Mouse (Mus musculus): ENCODE measurements at regions not wholly inside any gene's neighbourhood (a gene's known extent, or its start where the extent isn't known, plus 50 kb on each side); places are given as distances from the start of the nearest gene placed in this dataset.

GRCm38 (mm10) chr4:54161337-54161993 is 335.6 kb downstream of the Tmem38b start:
- DNase-seq (ENCODE audit: low spot score) = no peak

- no peak for DNase-seq (ENCODE audit: low spot score)
Observed at GRCm38 (mm10) chr4:54162308-54162707, 336.5 kb downstream of the Tmem38b start.

GRCm38 (mm10) chr4:54170202-54170931 is 344.5 kb downstream of the Tmem38b start:
- no peak for DNase-seq (ENCODE audit: low spot score)

- DNase-seq (ENCODE audit: low spot score) = no peak
Observed at GRCm38 (mm10) chr4:54184213-54184612, 358.4 kb downstream of the Tmem38b start.

- DNase-seq (ENCODE audit: low spot score) = no peak
Observed at GRCm38 (mm10) chr4:54195734-54196133, 369.9 kb downstream of the Tmem38b start.

GRCm38 (mm10) chr4:54202440-54202839 is 376.6 kb downstream of the Tmem38b start:
- no peak for DNase-seq (ENCODE audit: low spot score)

GRCm38 (mm10) chr4:54224572-54224971 is 398.7 kb downstream of the Tmem38b start:
- DNase-seq (ENCODE audit: low spot score) = no peak

Data from testis, postnatal 10 days (tissue).